Mouse (Mus musculus): ENCODE measurements around the gene Cdc20b. TPM values are rescaled to one million over a fixed set of nuclear protein-coding genes. Genes with fewer than 3 reads are reported as not detected.

Gene Cdc20b
- polyA plus RNA-seq, 1 experiment from 2014 or later, result not detected

DNA sequence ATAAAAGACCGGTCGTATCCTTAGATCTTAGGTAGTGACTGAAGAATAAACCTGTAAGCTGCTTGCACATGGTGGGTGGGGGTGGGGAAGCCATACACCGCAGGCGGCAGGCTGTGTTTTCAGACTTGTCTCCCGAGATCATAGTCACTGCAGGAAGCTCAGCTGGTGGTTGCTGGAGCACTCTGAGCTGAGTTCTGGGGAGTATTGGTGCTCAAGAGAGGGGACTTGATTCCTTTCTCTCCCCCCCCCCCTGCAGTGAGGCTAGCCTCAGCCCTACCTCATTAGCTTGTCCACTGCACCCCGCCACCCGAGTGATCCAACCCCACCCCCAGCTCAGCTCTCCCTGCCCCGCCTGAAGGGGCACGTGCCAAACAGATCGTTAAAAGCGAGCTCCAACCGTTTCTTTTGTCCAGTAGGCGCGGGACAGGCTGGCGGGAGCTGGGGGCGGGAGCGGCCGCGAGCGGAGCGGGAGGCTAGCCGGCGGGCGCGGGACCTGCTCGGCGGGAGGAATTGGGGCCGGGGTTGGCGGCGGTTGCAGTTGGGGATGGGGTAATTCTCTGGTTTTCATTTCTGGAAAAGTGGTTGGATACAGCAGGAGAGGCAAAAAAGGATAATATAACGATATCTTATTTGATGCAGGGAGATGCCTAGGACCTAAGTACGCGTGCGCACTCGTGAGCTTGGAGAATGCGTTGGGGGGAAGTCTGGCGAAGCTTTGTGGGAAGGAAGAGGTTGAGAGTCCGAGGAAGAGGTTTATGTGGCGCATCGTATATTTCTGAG, 2.9 kb upstream of the Cdc20b start:
- Histone ChIP-seq H3K9me3 (no peaks in the 10 kb centered on the region), H3K4me1 (peaks cover 30% of the 10 kb centered on the region), H3K27me3 (peaks cover 41% of the 10 kb centered on the region), H3K4me3 (peak overlapping the region; percentile 55), H3K27ac (0 out of 2 replicates have a peak overlapping the region, but pooled peaks have one; percentile 4), H3K4me2 (peak overlapping the region; percentile 99), H3K9ac (peak overlapping the region; percentile 35; the same call in 1 of the 2 replicates), H3K36me3 (no peaks in the 10 kb centered on the region)
- ATAC-seq (ENCODE audit: insufficient number of reproducible peaks, low FRiP score, low TSS enrichment, low read depth), result peak; percentile 37; the same call in 1 of the 2 replicates
- WGBS, result under 1% methylated on average over 40 of the region's 40 CpGs

DNA sequence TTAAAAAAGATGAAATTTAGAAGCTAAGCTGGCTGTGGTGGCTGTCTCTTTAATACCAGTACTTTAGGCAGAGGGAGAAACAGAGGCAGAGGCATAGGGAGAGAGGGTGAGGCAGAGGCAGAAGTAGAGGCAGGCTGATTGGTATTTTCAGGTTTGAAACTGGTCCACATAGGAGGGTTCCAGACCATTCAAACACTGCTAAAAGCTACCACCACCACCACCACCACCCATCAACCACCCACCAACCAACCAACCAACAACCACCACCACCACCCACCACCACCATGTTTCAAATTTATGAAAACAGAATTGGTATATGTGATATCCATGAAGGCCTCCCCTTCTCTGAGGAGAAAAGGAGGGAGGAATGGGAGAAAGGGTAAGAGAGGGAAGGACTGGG, 2.1 kb upstream of the Cdc20b start:
- H3K36me3 ChIP-seq, result no peaks in the 10 kb centered on the region
- no peak for ATAC-seq (ENCODE audit: insufficient number of reproducible peaks, low FRiP score, low TSS enrichment, low read depth)
- H3K9me3 ChIP-seq, result no peaks in the 10 kb centered on the region
- no peak overlapping the region for H3K27ac ChIP-seq
- H3K4me3 ChIP-seq, result no peak overlapping the region
- H3K4me1 ChIP-seq, result peaks cover 30% of the 10 kb centered on the region
- H3K9ac ChIP-seq, result no peak overlapping the region
- H3K27me3 ChIP-seq, result peaks cover 46% of the 10 kb centered on the region
- no peak overlapping the region for H3K4me2 ChIP-seq

GRCm38 (mm10) chr13:113034271-113034886, 532 bp upstream of the Cdc20b start:
- no peak overlapping the region for H3K27ac ChIP-seq
- H3K36me3 ChIP-seq, result no peaks in the 10 kb centered on the region
- peaks cover 30% of the 10 kb centered on the region for H3K4me1 ChIP-seq
- H3K27me3 ChIP-seq, result peaks cover 46% of the 10 kb centered on the region
- peak overlapping the region; percentile 50; the same call in 1 of the 2 replicates for H3K9ac ChIP-seq
- H3K4me2 ChIP-seq, result peak overlapping the region; percentile 98
- 5% methylated on average over 11 of the region's 11 CpGs for WGBS
- peak overlapping the region; percentile 53 for H3K4me3 ChIP-seq
- no peaks in the 10 kb centered on the region for H3K9me3 ChIP-seq
- no peak for ATAC-seq (ENCODE audit: insufficient number of reproducible peaks, low FRiP score, low TSS enrichment, low read depth)

DNA sequence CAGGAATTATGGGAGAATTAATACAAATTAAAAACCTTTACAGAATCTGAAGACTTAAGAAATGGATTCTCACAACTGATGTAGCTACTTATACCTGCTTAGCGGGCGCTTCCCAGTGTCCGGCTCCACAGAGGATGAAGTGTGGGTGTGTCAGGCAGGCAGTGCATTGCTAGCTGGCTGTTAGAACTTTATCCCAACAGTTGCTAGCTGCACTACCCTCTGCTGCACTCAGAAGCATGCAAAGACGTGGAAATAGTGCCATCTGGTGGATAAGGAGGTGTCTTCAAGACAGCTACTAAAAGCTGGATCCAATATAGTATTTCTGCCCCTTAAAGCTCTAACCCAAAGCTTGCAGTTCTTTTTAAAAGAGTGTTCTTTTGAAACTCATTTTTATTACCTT, 941 bp downstream of the Cdc20b start:
- Histone ChIP-seq H3K4me1 (peaks cover 30% of the 10 kb centered on the region), H3K9ac (no peak overlapping the region), H3K27ac (no peak overlapping the region), H3K9me3 (no peaks in the 10 kb centered on the region), H3K27me3 (peaks cover 42% of the 10 kb centered on the region), H3K4me2 (peak overlapping the region; percentile 98), H3K36me3 (no peaks in the 10 kb centered on the region), H3K4me3 (peak overlapping the region; percentile 53)
- ATAC-seq (ENCODE audit: insufficient number of reproducible peaks, low FRiP score, low TSS enrichment, low read depth), result peak; percentile 80; the same call in 1 of the 2 replicates
- 0% methylated on average over 4 of the region's 4 CpGs for WGBS

DNA sequence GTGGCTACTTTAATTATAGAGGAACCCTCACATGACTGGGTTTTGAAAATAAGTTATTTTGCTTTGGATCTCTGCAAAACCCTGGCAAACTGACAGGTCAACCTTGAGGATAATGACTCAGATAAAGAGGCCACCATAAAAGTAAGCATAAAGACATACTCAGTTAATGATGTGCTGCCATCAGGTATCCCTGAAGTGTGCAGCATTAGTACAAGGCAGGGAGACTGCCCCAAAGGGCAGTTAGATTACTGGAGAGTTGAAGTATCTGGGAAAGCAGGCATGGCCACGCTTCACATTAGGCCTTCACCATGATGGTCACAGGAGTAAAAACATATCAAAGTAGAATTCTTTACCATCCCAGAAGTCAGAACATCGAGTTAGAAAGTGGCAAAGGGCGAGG, 10.0 kb downstream of the Cdc20b start:
- Histone ChIP-seq H3K4me1 (peaks cover 10% of the 10 kb centered on the region; the same call in 1 of the 2 replicates), H3K4me3 (peak overlapping the region; percentile 61), H3K4me2 (peak overlapping the region; percentile 54), H3K36me3 (peaks cover 21% of the 10 kb centered on the region; the same call in 1 of the 2 replicates), H3K27ac (0 out of 2 replicates have a peak overlapping the region, but pooled peaks have one; percentile 4), H3K9ac (0 out of 2 replicates have a peak overlapping the region, but pooled peaks have one; percentile 23), H3K9me3 (no peaks in the 10 kb centered on the region), H3K27me3 (no peaks in the 10 kb centered on the region)
- 45% methylated on average over 3 of the region's 3 CpGs for WGBS
- no peak for ATAC-seq (ENCODE audit: insufficient number of reproducible peaks, low FRiP score, low TSS enrichment, low read depth)

DNA sequence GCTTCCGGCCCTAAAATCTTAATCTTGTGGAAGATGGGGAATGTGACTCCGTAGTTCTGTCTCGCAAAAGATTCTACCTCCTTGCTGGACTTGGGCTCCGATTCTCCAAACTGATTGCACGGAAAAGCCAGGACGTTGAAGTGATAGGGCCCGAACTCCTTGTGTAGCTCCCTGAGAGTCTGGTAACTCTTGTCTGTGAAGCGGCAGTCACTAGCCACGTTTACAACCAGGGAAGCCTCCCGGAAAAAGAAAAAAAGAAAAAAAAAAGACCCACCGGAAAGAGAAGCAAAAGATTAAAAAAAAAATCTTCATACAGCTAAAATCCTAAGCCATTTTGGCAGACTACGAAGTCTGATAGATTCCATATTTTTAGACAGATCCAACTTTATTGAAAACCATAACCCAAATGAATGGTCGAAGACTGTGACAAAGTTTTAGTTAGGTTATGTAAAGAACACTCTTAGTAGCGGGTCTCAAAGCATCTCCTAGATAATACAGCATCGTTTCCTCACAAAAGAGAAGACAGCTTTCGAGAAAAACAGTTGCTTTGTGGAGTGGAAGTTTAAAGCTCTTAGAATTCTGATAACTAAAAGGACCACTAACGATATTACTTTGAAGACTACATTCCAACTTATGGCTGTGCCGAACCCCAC, 10.7 kb downstream of the Cdc20b start:
- Histone ChIP-seq H3K9ac (peak overlapping the region; percentile 62), H3K27ac (peak overlapping the region; percentile 90), H3K36me3 (peaks cover 21% of the 10 kb centered on the region; the same call in 1 of the 2 replicates), H3K9me3 (no peaks in the 10 kb centered on the region), H3K27me3 (no peaks in the 10 kb centered on the region), H3K4me2 (peak overlapping the region; percentile 54), H3K4me1 (peaks cover 10% of the 10 kb centered on the region; the same call in 1 of the 2 replicates), H3K4me3 (peak overlapping the region; percentile 61)
- ATAC-seq (ENCODE audit: insufficient number of reproducible peaks, low FRiP score, low TSS enrichment, low read depth), result no peak
- WGBS, result 9% methylated on average over 18 of the region's 18 CpGs

- WGBS, result 3% methylated on average over 21 of the region's 21 CpGs
- Histone ChIP-seq H3K4me1 (peaks cover 10% of the 10 kb centered on the region; the same call in 1 of the 2 replicates), H3K27ac (peak within 1 kb of the TSS; percentile 90), H3K4me2 (peak within 1 kb of the TSS; percentile 54), H3K9ac (peak within 1 kb of the TSS; percentile 62), H3K27me3 (no peaks in the 10 kb centered on the region), H3K9me3 (no peaks in the 10 kb centered on the region), H3K4me3 (peak within 1 kb of the TSS; percentile 61), H3K36me3 (peaks cover 20% of the 10 kb centered on the region; the same call in 1 of the 2 replicates)
- peak; percentile 87; the same call in 1 of the 2 replicates for ATAC-seq (ENCODE audit: insufficient number of reproducible peaks, low FRiP score, low TSS enrichment, low read depth)
Observed at GRCm38 (mm10) chr13:113046211-113046883, 11.4 kb downstream of the Cdc20b start, which contains the start of gene Gpx8. TSS of gene Gpx8 (minus strand) at chr13:113046410.

DNA sequence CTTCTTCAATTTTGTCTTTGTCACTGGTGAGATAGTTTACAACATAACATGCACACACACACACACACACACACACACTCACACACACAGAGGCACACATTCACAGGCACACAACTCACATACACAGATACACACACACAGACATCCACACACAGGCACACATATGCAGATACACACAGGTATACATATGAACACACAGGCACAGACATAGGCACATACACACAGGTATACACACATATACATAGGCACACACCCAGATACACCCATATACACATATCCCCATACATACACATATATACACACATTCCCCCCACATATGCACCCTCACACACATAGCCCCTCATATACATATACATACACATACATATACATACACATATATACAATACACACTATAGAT, 12.1 kb downstream of the Cdc20b start:
- H3K4me2 ChIP-seq, result no peak overlapping the region
- H3K4me1 ChIP-seq, result peaks cover 10% of the 10 kb centered on the region; the same call in 1 of the 2 replicates
- H3K9ac ChIP-seq, result no peak overlapping the region
- peaks cover 13% of the 10 kb centered on the region; the same call in 1 of the 2 replicates for H3K36me3 ChIP-seq
- no peaks in the 10 kb centered on the region for H3K27me3 ChIP-seq
- H3K4me3 ChIP-seq, result no peak overlapping the region
- no peak overlapping the region for H3K27ac ChIP-seq
- no peaks in the 10 kb centered on the region for H3K9me3 ChIP-seq
- no peak for ATAC-seq (ENCODE audit: insufficient number of reproducible peaks, low FRiP score, low TSS enrichment, low read depth)

- no peak overlapping the region for H3K9ac ChIP-seq
- H3K4me1 ChIP-seq, result peaks cover 10% of the 10 kb centered on the region; the same call in 1 of the 2 replicates
- no peak overlapping the region for H3K4me3 ChIP-seq
- H3K4me2 ChIP-seq, result no peak overlapping the region
- no peaks in the 10 kb centered on the region for H3K27me3 ChIP-seq
- peaks cover 8% of the 10 kb centered on the region; the same call in 1 of the 2 replicates for H3K36me3 ChIP-seq
- WGBS, result 72% methylated on average over 3 of the region's 3 CpGs
- no peak overlapping the region for H3K27ac ChIP-seq
- no peak for ATAC-seq (ENCODE audit: insufficient number of reproducible peaks, low FRiP score, low TSS enrichment, low read depth)
- H3K9me3 ChIP-seq, result no peaks in the 10 kb centered on the region
Observed at GRCm38 (mm10) chr13:113047647-113048046, 12.7 kb downstream of the Cdc20b start.

DNA sequence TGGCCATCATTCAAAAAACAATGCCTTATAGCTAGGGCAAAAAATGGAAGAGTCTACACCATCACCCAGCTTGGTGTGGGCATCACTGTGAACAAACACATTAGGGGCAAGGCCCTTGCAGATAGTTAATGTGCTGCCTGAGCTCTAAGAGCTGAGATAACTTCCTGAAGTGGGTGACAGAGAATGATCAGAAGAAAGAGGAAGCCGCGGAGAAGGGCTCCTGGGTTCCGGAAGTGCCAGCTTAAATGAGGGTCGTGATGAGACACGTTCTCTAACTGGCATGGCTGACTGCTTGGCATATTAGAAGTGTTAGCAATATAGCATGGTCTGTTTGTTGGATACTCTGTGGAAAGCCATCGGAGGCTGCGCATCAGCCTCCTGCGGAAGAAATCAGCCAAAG, 19.3 kb downstream of the Cdc20b start:
- no peak for ATAC-seq (ENCODE audit: insufficient number of reproducible peaks, low FRiP score, low TSS enrichment, low read depth)
- Histone ChIP-seq H3K36me3 (no peaks in the 10 kb centered on the region), H3K4me2 (no peak overlapping the region), H3K4me3 (no peak overlapping the region), H3K4me1 (no peaks in the 10 kb centered on the region), H3K9ac (no peak overlapping the region), H3K9me3 (no peaks in the 10 kb centered on the region), H3K27ac (no peak overlapping the region), H3K27me3 (no peaks in the 10 kb centered on the region)
- WGBS, result 91% methylated on average over 8 of the region's 8 CpGs

DNA sequence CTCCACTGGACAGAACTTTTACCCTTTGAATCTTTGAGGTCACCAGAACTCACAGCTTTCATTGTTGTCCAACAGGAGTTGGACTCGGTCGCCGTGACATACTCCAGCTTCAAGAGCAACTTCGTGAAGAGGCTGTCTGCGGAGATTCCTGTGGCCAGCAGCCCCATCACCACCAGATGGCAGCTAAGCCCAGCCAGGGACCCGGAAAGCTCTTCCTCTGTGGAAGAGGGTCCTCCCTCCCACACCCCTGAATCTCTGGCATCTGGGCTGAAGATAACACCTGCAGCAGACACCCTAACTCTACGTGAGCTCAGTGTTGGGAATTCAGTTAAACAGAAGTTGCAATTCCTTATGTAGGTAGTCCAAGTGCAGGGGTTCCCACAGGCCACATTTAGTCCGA, 20.9 kb downstream of the Cdc20b start:
- no peak overlapping the region for H3K4me3 ChIP-seq
- no peak overlapping the region for H3K9ac ChIP-seq
- no peak overlapping the region for H3K4me2 ChIP-seq
- H3K9me3 ChIP-seq, result no peaks in the 10 kb centered on the region
- no peak overlapping the region for H3K27ac ChIP-seq
- no peaks in the 10 kb centered on the region for H3K36me3 ChIP-seq
- H3K4me1 ChIP-seq, result no peaks in the 10 kb centered on the region
- H3K27me3 ChIP-seq, result no peaks in the 10 kb centered on the region
- WGBS, result 41% methylated on average over 8 of the region's 8 CpGs
- no peak for ATAC-seq (ENCODE audit: insufficient number of reproducible peaks, low FRiP score, low TSS enrichment, low read depth)

Data from limb, embryonic 15.5 days (tissue).